Mouse (Mus musculus) hindlimb bud, embryonic 11.5 days (tissue): Measurements from ENCODE around the gene Gm20911.
"Not testable (repeated sequence)": the region's sequence is repeated elsewhere in the genome, so short reads cannot be mapped to it uniquely, and the experiment has no call there.

Experiments used
- DNase-seq: peaks from one replicate; pipeline ENCODE4 v3.0.0-alpha.2; 2012; ENCODE audit warnings: low read depth, low spot score; ENCODE audit errors: extremely low spot score

Gm20911 gene

DNA sequence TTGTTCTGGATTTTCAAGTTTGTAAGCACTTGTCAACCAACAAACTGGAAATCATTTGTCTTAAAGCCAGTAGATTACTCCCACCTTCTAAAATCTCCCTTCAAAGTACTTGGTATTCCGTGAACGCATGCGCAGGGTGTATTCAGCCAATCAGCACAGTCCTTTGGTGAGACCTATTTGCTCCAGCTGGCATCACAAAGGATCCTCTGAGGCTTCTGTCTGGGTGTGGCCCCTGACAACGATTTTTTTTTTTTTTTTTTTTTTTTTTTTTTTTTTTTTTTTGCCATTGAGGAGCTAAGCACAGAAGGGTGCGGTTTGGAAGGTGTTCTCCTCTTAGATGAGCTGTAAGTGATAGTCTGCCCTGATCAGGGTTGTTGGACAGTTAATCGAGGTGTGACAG lies at the start of gene Gm20911:
Gene Gm20911 (plus strand): TSS at position 301 of the 400 bp plus-strand sequence.
- DNase-seq = not testable (repeated sequence)
